ENCODE assay signal across 8 mouse cellular contexts in the genomic region with DNA sequence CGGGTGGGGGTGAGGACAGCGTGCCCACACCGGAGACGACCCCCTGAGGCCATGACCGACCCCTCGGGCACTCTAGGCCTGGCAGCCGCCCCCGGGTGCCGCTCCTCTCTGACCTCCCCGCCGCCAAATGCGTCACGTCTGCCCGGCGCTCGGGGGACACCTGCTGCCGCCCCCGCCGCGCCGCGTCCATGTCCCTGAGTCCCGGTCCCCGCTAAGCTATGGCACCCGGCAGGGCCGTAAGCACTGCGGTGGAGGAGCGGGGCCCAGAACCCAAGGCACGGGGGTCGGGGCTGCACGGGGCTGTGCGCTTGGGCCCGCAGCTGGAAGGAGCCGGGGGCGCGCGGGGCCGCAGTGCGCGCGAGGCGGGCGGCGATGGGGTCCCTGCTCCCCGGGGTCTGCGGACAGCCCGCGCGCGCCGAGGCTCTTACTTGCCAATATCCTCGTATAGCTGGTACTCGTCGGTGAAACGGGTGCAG. TPM values are rescaled to one million over a fixed set of nuclear protein-coding genes. Genes with fewer than 3 reads are reported as not detected.
A peak's percentile ranks its signal among the peaks of the same experiment; 100 is the strongest.
DNase-seq lines count a peak whose midpoint lies in the region; ATAC-seq and TF ChIP-seq lines count a peak whose summit lies in the region.

No protein-coding gene starts in this region.

- peaks cover 83% of the 10 kb centered on the region for H3K27me3 ChIP-seq in heart, embryonic 14.5 days (ENCODE audit: control insufficient read depth, insufficient read depth, low read length)
- H3K27me3 ChIP-seq in embryonic facial prominence, embryonic 12.5 days = peaks cover 79% of the 10 kb centered on the region
- peaks cover 69% of the 10 kb centered on the region for H3K27me3 ChIP-seq in intestine, postnatal 0 days (replicated peaks; ENCODE audit: control insufficient read depth, insufficient read depth, low read length)

- H3K9ac ChIP-seq in heart, embryonic 14.5 days (ENCODE audit: low read length) = peak overlapping the region; percentile 66
- peak overlapping the region; percentile 51 for H3K9ac ChIP-seq in embryonic facial prominence, embryonic 12.5 days
- no peak overlapping the region; the same call in 1 of the 2 replicates for H3K9ac ChIP-seq in intestine, postnatal 0 days (ENCODE audit: low read depth, low read length)

- peak overlapping the region; percentile 96 for H3K4me2 ChIP-seq in heart, embryonic 14.5 days (ENCODE audit: low read length)
- H3K4me2 ChIP-seq in embryonic facial prominence, embryonic 12.5 days (replicated peaks) = peak overlapping the region; percentile 95
- peak overlapping the region; percentile 91 for H3K4me2 ChIP-seq in intestine, postnatal 0 days (replicated peaks; ENCODE audit: low read depth)

- no peak for ATAC-seq in heart, embryonic 14.5 days (ENCODE audit: insufficient number of reproducible peaks, insufficient read depth, low FRiP score, low read depth)
- no peak for ATAC-seq in embryonic facial prominence, embryonic 12.5 days (ENCODE audit: insufficient number of reproducible peaks, insufficient read depth, low FRiP score, low TSS enrichment)
- peak; percentile 21; the same call in 1 of the 2 replicates for ATAC-seq in intestine, postnatal 0 days

- whole genome bisulfite sequencing in heart, embryonic 14.5 days = under 1% methylated on average over 53 of the region's 55 CpGs
- WGBS in embryonic facial prominence, embryonic 12.5 days = 2% methylated on average over 55 of the region's 55 CpGs
- WGBS in intestine, postnatal 0 days = under 1% methylated on average over 51 of the region's 55 CpGs

- no peaks in the 10 kb centered on the region for H3K36me3 ChIP-seq in heart, embryonic 14.5 days (ENCODE audit: control insufficient read depth, insufficient read depth, low read length)
- no peaks in the 10 kb centered on the region for H3K36me3 ChIP-seq in embryonic facial prominence, embryonic 12.5 days
- no peaks in the 10 kb centered on the region for H3K36me3 ChIP-seq in intestine, postnatal 0 days (ENCODE audit: control insufficient read depth, insufficient read depth)

- H3K4me1 ChIP-seq in heart, embryonic 14.5 days (ENCODE audit: control insufficient read depth in 2 of 2, insufficient read depth in 2 of 2, low read length in 2 of 2) = peaks cover 0 to 15% of the 10 kb centered on the region in 2 experiments; a peak in 3 of 4 replicates
- H3K4me1 ChIP-seq in embryonic facial prominence, embryonic 12.5 days = peaks cover 13% of the 10 kb centered on the region
- H3K4me1 ChIP-seq in intestine, postnatal 0 days (replicated peaks; ENCODE audit: control insufficient read depth, insufficient read depth, low read length) = no peaks in the 10 kb centered on the region

- H3K4me3 ChIP-seq in heart, embryonic 14.5 days (ENCODE audit: control insufficient read depth in 1 of 2, insufficient read depth in 1 of 2, low read depth in 1 of 2, low read length in 2 of 2) = peak overlapping the region; percentile 59 to 60
- peak overlapping the region; percentile 54 for H3K4me3 ChIP-seq in embryonic facial prominence, embryonic 12.5 days
- H3K4me3 ChIP-seq in intestine, postnatal 0 days (ENCODE audit: low read depth, low read length) = peak overlapping the region; percentile 56

- TF ChIP-seq CTCF in intestine, postnatal 0 days (IDR thresholded peaks at IDR 0.05; ENCODE audit: low read depth) = no peak

- no peaks in the 10 kb centered on the region for H3K9me3 ChIP-seq in heart, embryonic 14.5 days (ENCODE audit: control insufficient read depth, low read length)
- no peaks in the 10 kb centered on the region for H3K9me3 ChIP-seq in embryonic facial prominence, embryonic 12.5 days
- no peaks in the 10 kb centered on the region for H3K9me3 ChIP-seq in intestine, postnatal 0 days (ENCODE audit: control insufficient read depth)

- DNase-seq in heart, adult 18-20 months = no peak
- DNase-seq in R1 (ENCODE audit: low read depth, low spot score) = peak; percentile 48
- DNase-seq in retina, embryonic 14.5 days (ENCODE audit: low spot score) = peak; percentile 42
- no peak for DNase-seq in frontal cortex, postnatal 25 days (ENCODE audit: low spot score in 2 of 2)
- no peak for DNase-seq in kidney, postnatal 10 days

- no peak overlapping the region for H3K27ac ChIP-seq in heart, embryonic 14.5 days (replicated peaks in 1 of 2; ENCODE audit: control insufficient read depth in 1 of 2, insufficient read depth in 1 of 2, low read depth in 2 of 2, low read length in 2 of 2)
- no peak overlapping the region for H3K27ac ChIP-seq in embryonic facial prominence, embryonic 12.5 days
- no peak overlapping the region for H3K27ac ChIP-seq in intestine, postnatal 0 days (ENCODE audit: low read depth, low read length)

RNA-seq across cellular contexts. Expression of gene Camk2b, which starts 1.1 kb away (rescaled TPM):
- 2.4 and 2.5 TPM in 2 replicates for polyA plus RNA-seq in heart, embryonic 14.5 days (2014; fragmentation: Nextera tagmentation; extraction: Ambion mirVana)
- 1 to 10 TPM; 7.2 to 8.1 TPM for total RNA-seq in heart, adult 18-20 months (2021)
- polyA plus RNA-seq in embryonic facial prominence, embryonic 12.5 days (2016; fragmentation: Nextera tagmentation; extraction: Ambion mirVana) = 2.4 and 2.6 TPM in 2 replicates
- polyA plus RNA-seq in intestine, postnatal 0 days (2015; fragmentation: Nextera tagmentation; extraction: Ambion mirVana) = 11.9 and 12.1 TPM in 2 replicates

Comparison
In these comparisons a context has a peak if more than half of its experiments do, and no peak if none do; other contexts are left out.
1. DNase-seq: peak in R1 (single experiment) and retina, embryonic 14.5 days (single experiment); none in heart, adult 18-20 months (0 of 2), frontal cortex, postnatal 25 days (0 of 2) and kidney, postnatal 10 days (single experiment).
2. Peak in every context shown above with its lines, with median percentiles within 50 percentile points of each other: H3K4me2 ChIP-seq and H3K4me3 ChIP-seq.